Mouse (Mus musculus) ES-Bruce4 (cell line): ENCODE data around the gene Rtraf.

Experiments
- CTCF ChIP-seq: IDR thresholded peaks from one replicate; pipeline ENCODE4 v1.8.1; 2011; ENCODE audit warnings: low read depth, low read length
- POLR2A ChIP-seq: IDR thresholded peaks from one replicate; pipeline ENCODE4 v1.8.1; 2011; ENCODE audit warnings: low read length; ENCODE audit not compliant: insufficient read depth

DNA sequence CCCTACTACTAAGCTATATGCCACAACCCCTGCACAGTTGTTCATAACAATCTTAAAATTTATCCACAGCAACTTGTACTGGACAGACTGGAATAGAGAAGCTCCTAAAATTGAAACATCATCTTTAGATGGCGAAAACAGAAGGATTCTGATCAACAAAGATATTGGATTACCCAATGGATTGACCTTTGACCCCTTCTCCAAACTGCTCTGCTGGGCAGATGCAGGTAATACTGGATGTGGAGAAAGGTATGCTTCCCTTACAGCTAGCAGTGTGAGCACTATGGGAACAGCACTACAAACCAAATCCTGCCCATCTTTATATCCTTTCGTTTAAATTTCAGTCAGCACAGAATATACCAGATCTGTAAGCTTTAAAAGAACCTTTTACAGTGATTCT is 15.8 kb downstream of the Rtraf start:
- TF ChIP-seq CTCF (no peak), POLR2A (no peak)
